Mouse (Mus musculus): ENCODE measurements around the gene Srrm1. TPM values are rescaled to one million over a fixed set of nuclear protein-coding genes. Genes with fewer than 3 reads are reported as not detected.

The Srrm1 gene
- polyA plus RNA-seq, 1 experiment, result 41.3 TPM

DNA sequence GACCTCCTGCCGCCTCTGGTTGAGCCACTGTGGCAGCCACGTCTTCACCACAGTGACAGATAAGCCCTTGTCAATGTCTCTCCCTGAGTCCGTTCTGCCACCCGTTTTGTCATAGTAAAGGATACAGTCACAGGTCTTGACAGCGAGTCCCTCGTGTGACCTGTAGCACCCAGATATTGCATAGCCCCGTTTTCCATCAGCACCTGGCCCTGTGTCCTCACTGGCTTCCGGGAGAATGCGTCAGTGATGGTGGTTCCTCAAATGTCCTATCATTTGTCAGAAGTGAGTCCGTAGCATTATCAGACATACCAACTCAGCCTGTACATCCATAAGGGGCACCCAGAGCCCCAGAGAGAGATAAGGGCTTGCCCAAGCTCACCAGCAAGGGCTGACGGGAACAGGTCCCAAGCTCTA, 38.7 kb downstream of the Srrm1 start:
- H3ac ChIP-seq (ENCODE audit: control insufficient read depth, insufficient read length), result no peak overlapping the region
- peak overlapping the region; percentile 92 for H3K4me2 ChIP-seq (ENCODE audit: low read depth)
- peak overlapping the region; percentile 7 for H3K4me3 ChIP-seq
- H3K79me2 ChIP-seq (ENCODE audit: control insufficient read depth, insufficient read depth), result no peaks in the 10 kb centered on the region
- H3K27me3 ChIP-seq (ENCODE audit: control insufficient read depth, insufficient read depth, insufficient read length), result no peaks in the 10 kb centered on the region
- TF ChIP-seq E2F4 (IDR thresholded peaks at IDR 0.05; ENCODE audit: insufficient read depth) (no peak), POLR2AphosphoS2 (IDR thresholded peaks at IDR 0.05; ENCODE audit: insufficient read length, low read depth) (no peak), MYOD1 (IDR thresholded peaks at IDR 0.05; ENCODE audit: control insufficient read depth in 1 of 3, insufficient read length in 2 of 3, low read depth in 2 of 3) (no peak), MYOG (IDR thresholded peaks at IDR 0.05; ENCODE audit: control insufficient read depth in 1 of 3, insufficient read depth in 1 of 3, insufficient read length in 2 of 3, low read depth in 2 of 3) (no peak), TCF12 (IDR thresholded peaks at IDR 0.05; ENCODE audit: insufficient read depth, poor library complexity, severe bottlenecking) (no peak), TCF3 (IDR thresholded peaks at IDR 0.05; ENCODE audit: insufficient read length, low read depth) (no peak), REST (IDR thresholded peaks at IDR 0.05; ENCODE audit: insufficient read depth, insufficient read length) (no peak), CEBPB (IDR thresholded peaks at IDR 0.05; ENCODE audit: insufficient read depth, poor library complexity, severe bottlenecking) (no peak), POLR2A (IDR thresholded peaks at IDR 0.05; ENCODE audit: insufficient read length, low read depth) (no peak), USF1 (IDR thresholded peaks at IDR 0.05; ENCODE audit: low read depth) (no peak), MAX (IDR thresholded peaks at IDR 0.05; ENCODE audit: low read depth) (no peak), SRF (IDR thresholded peaks at IDR 0.05; ENCODE audit: control insufficient read depth, insufficient read length, low read depth) (no peak)
- H3K36me3 ChIP-seq (ENCODE audit: control insufficient read depth, insufficient read depth), result peaks cover 32% of the 10 kb centered on the region

DNA sequence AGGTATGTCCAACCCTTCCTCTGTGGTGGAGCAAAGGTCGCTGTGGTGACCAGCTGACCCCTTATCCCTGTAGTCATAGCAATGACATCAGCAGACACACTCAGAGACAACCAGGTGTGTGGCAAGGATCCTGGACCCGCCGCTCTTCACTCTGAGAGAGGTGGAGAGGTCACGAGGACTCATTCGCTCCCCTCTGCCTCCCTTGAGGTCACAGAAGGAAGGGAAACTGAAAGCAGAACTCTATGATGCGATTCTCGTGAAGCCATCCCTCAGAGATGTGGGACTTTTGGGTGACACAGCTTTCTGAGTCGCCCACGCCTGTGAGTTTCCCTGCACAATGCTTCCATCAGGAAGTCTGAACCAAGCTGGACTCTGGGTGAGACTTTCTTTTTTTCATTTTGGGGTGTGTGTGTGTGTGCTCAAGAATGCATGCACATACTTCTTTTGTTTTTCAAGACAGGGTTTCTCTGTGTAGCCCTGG, 39.3 kb downstream of the Srrm1 start:
- no peaks in the 10 kb centered on the region for H3K79me2 ChIP-seq (ENCODE audit: control insufficient read depth, insufficient read depth)
- peak overlapping the region; percentile 92 for H3K4me2 ChIP-seq (ENCODE audit: low read depth)
- H3ac ChIP-seq (ENCODE audit: control insufficient read depth, insufficient read length), result no peak overlapping the region
- TF ChIP-seq CEBPB (IDR thresholded peaks at IDR 0.05; ENCODE audit: insufficient read depth, poor library complexity, severe bottlenecking) (no peak), E2F4 (IDR thresholded peaks at IDR 0.05; ENCODE audit: insufficient read depth) (no peak), POLR2AphosphoS2 (IDR thresholded peaks at IDR 0.05; ENCODE audit: insufficient read length, low read depth) (no peak), POLR2A (IDR thresholded peaks at IDR 0.05; ENCODE audit: insufficient read length, low read depth) (no peak), MAX (IDR thresholded peaks at IDR 0.05; ENCODE audit: low read depth) (no peak), USF1 (IDR thresholded peaks at IDR 0.05; ENCODE audit: low read depth) (no peak), SRF (IDR thresholded peaks at IDR 0.05; ENCODE audit: control insufficient read depth, insufficient read length, low read depth) (no peak), TCF3 (IDR thresholded peaks at IDR 0.05; ENCODE audit: insufficient read length, low read depth) (no peak), MYOD1 (IDR thresholded peaks at IDR 0.05; ENCODE audit: control insufficient read depth in 1 of 3, insufficient read length in 2 of 3, low read depth in 2 of 3) (no peak), REST (IDR thresholded peaks at IDR 0.05; ENCODE audit: insufficient read depth, insufficient read length) (no peak), TCF12 (IDR thresholded peaks at IDR 0.05; ENCODE audit: insufficient read depth, poor library complexity, severe bottlenecking) (no peak), MYOG (IDR thresholded peaks at IDR 0.05; ENCODE audit: control insufficient read depth in 1 of 3, insufficient read depth in 1 of 3, insufficient read length in 2 of 3, low read depth in 2 of 3) (no peak)
- no peaks in the 10 kb centered on the region for H3K27me3 ChIP-seq (ENCODE audit: control insufficient read depth, insufficient read depth, insufficient read length)
- H3K4me3 ChIP-seq, result peak overlapping the region; percentile 7
- H3K36me3 ChIP-seq (ENCODE audit: control insufficient read depth, insufficient read depth), result peaks cover 26% of the 10 kb centered on the region

DNA sequence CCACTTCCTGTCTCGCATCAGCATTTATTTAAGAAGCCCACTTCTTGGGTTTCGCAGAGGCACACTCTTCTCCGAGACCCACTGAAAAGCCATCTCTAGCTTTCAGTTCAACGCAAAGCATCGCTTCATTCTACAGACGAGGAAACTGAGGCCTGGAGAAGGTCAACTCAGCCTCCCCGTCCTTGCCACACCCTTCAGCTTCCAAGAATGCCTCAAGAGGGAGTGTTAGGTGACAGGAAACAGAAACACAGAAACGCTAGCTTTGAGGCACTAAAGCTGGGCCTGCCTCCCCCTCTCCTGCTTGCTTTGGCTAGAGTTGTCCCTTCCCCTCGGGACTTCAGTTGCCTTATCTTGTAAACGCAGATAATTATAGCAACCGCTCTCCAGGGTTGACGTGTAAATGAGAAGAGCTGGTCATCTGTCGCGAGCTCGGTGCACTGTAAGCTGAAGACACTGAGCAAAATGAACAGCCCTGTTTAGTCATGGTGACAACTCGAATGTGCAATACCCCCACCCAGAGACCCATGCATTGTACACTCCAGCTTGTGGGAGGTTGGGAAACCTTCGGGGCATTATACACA, 39.9 kb downstream of the Srrm1 start:
- Histone ChIP-seq H3K27me3 (ENCODE audit: control insufficient read depth, insufficient read depth, insufficient read length) (no peaks in the 10 kb centered on the region), H3K4me3 (peak overlapping the region; percentile 7), H3ac (ENCODE audit: control insufficient read depth, insufficient read length) (no peak overlapping the region), H3K4me2 (ENCODE audit: low read depth) (peak overlapping the region; percentile 92), H3K79me2 (ENCODE audit: control insufficient read depth, insufficient read depth) (no peaks in the 10 kb centered on the region), H3K36me3 (ENCODE audit: control insufficient read depth, insufficient read depth) (peaks cover 21% of the 10 kb centered on the region)
- no peak for TF ChIP-seq MAX (IDR thresholded peaks at IDR 0.05; ENCODE audit: low read depth)
- TF ChIP-seq MYOD1 (IDR thresholded peaks at IDR 0.05; ENCODE audit: control insufficient read depth in 1 of 3, insufficient read length in 2 of 3, low read depth in 2 of 3), result peak in 1 of 3 experiments; percentile 38
- peak in 1 of 3 experiments; percentile 3 for TF ChIP-seq MYOG (IDR thresholded peaks at IDR 0.05; ENCODE audit: control insufficient read depth in 1 of 3, insufficient read depth in 1 of 3, insufficient read length in 2 of 3, low read depth in 2 of 3)
- TF ChIP-seq CEBPB (IDR thresholded peaks at IDR 0.05; ENCODE audit: insufficient read depth, poor library complexity, severe bottlenecking), result no peak
- TF ChIP-seq USF1 (IDR thresholded peaks at IDR 0.05; ENCODE audit: low read depth), result no peak
- TF ChIP-seq TCF3 (IDR thresholded peaks at IDR 0.05; ENCODE audit: insufficient read length, low read depth), result no peak
- TF ChIP-seq TCF12 (IDR thresholded peaks at IDR 0.05; ENCODE audit: insufficient read depth, poor library complexity, severe bottlenecking), result no peak
- no peak for TF ChIP-seq REST (IDR thresholded peaks at IDR 0.05; ENCODE audit: insufficient read depth, insufficient read length)
- TF ChIP-seq POLR2A (IDR thresholded peaks at IDR 0.05; ENCODE audit: insufficient read length, low read depth), result no peak
- no peak for TF ChIP-seq SRF (IDR thresholded peaks at IDR 0.05; ENCODE audit: control insufficient read depth, insufficient read length, low read depth)
- no peak for TF ChIP-seq E2F4 (IDR thresholded peaks at IDR 0.05; ENCODE audit: insufficient read depth)
- no peak for TF ChIP-seq POLR2AphosphoS2 (IDR thresholded peaks at IDR 0.05; ENCODE audit: insufficient read length, low read depth)

DNA sequence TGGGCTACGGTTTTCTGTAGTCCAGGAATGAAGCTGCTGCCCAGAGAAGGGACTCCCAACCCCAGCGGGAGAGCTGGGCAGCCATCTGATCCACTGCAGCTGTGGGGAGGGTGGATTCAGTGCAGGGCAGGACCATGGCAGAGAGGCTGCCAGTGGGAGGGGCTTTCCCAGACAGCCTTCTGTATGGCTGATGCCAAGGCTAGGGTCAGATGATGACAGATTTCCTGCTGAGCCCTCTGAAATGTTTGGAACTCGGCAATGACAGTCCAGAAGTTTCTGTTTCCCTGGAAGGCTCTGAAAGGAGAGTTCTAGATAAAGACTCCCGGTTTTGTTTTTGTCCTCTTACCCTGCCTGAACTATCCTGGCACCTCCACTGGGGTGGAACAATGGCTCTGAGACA, 40.4 kb downstream of the Srrm1 start:
- no peak overlapping the region for H3ac ChIP-seq (ENCODE audit: control insufficient read depth, insufficient read length)
- no peaks in the 10 kb centered on the region for H3K27me3 ChIP-seq (ENCODE audit: control insufficient read depth, insufficient read depth, insufficient read length)
- peaks cover 21% of the 10 kb centered on the region for H3K36me3 ChIP-seq (ENCODE audit: control insufficient read depth, insufficient read depth)
- H3K4me2 ChIP-seq (ENCODE audit: low read depth), result peak overlapping the region; percentile 92
- TF ChIP-seq TCF12 (IDR thresholded peaks at IDR 0.05; ENCODE audit: insufficient read depth, poor library complexity, severe bottlenecking) (peak; percentile 42), SRF (IDR thresholded peaks at IDR 0.05; ENCODE audit: control insufficient read depth, insufficient read length, low read depth) (peak; percentile 50), MAX (IDR thresholded peaks at IDR 0.05; ENCODE audit: low read depth) (no peak), REST (IDR thresholded peaks at IDR 0.05; ENCODE audit: insufficient read depth, insufficient read length) (no peak), CEBPB (IDR thresholded peaks at IDR 0.05; ENCODE audit: insufficient read depth, poor library complexity, severe bottlenecking) (no peak), POLR2AphosphoS2 (IDR thresholded peaks at IDR 0.05; ENCODE audit: insufficient read length, low read depth) (peak; percentile 56), POLR2A (IDR thresholded peaks at IDR 0.05; ENCODE audit: insufficient read length, low read depth) (peak; percentile 72), E2F4 (IDR thresholded peaks at IDR 0.05; ENCODE audit: insufficient read depth) (no peak), MYOD1 (IDR thresholded peaks at IDR 0.05; ENCODE audit: control insufficient read depth in 1 of 3, insufficient read length in 2 of 3, low read depth in 2 of 3) (peak; percentile 17 to 89 (median 85)), TCF3 (IDR thresholded peaks at IDR 0.05; ENCODE audit: insufficient read length, low read depth) (no peak), USF1 (IDR thresholded peaks at IDR 0.05; ENCODE audit: low read depth) (peak; percentile 14), MYOG (IDR thresholded peaks at IDR 0.05; ENCODE audit: control insufficient read depth in 1 of 3, insufficient read depth in 1 of 3, insufficient read length in 2 of 3, low read depth in 2 of 3) (peak; percentile 67 to 95 (median 82))
- peak overlapping the region; percentile 7 for H3K4me3 ChIP-seq
- H3K79me2 ChIP-seq (ENCODE audit: control insufficient read depth, insufficient read depth), result no peaks in the 10 kb centered on the region
